Mouse (Mus musculus) brain, embryonic 14.5 days (tissue): ENCODE measurements around the gene Kdm6b. TPM values are rescaled to one million over a fixed set of nuclear protein-coding genes. Genes with fewer than 3 reads are reported as not detected.
A peak's percentile ranks its signal among the peaks of the same experiment; 100 is the strongest.

Experiments
- DNase-seq: peaks from one replicate; pipeline ENCODE4 v3.0.0-alpha.2; 2011; ENCODE audit warnings: low read depth
- CTCF ChIP-seq: fragments of 200-500 bp; IDR thresholded peaks from 2 replicates; pipeline ENCODE4 v1.5.1; 2012; ENCODE audit warnings: inconsistent platforms, mild to moderate bottlenecking, moderate library complexity, borderline replicate concordance; ENCODE audit not compliant: insufficient read depth, insufficient read length; ENCODE audit errors: extremely low read depth
- POLR2A ChIP-seq: fragments of 200-500 bp; IDR thresholded peaks from 2 replicates; pipeline ENCODE4 v1.6.1; 2012; ENCODE audit warnings: mild to moderate bottlenecking, inconsistent platforms, borderline replicate concordance; ENCODE audit not compliant: poor library complexity, insufficient read depth, insufficient read length, severe bottlenecking; ENCODE audit errors: extremely low read depth
- polyA plus RNA-seq: library from polyadenylated mRNA; depleted of rRNA; stranded (reverse); fragments of >200 nt; gene quantifications from 2 replicates; pipeline ENCODE4 v1.2.3, GENCODE M21; 2012

The Kdm6b gene
- polyA plus RNA-seq, 1 experiment: 38.7 TPM

DNA sequence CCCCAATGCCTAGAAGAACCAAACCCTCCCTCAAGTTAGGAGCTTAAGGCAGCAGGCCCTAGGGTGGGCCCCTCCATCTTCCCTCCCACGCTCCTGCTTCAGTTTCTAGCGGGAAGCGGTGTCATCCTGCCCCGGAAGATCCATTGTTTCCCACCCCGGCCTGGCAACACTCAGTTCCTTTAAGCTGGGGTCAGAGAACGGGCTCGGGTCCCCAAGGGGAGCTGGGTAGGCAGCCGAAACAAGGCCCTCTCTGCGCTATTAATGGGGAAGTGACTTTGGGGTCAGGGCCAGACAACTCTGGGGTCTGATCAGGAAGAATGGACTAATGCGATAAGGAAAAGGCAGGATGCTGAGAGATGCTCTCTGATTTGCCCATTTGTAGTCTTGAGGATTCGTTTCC lies 16.7 kb downstream of the Kdm6b start:
- no peak for DNase-seq
- TF ChIP-seq CTCF: no peak
- no peak for TF ChIP-seq POLR2A

- peak; percentile 100 for DNase-seq
- TF ChIP-seq CTCF (no peak), POLR2A (no peak)
These were observed 17.7 kb downstream of the Kdm6b start for GRCm38 (mm10) chr11:69395634-69396373.

DNA sequence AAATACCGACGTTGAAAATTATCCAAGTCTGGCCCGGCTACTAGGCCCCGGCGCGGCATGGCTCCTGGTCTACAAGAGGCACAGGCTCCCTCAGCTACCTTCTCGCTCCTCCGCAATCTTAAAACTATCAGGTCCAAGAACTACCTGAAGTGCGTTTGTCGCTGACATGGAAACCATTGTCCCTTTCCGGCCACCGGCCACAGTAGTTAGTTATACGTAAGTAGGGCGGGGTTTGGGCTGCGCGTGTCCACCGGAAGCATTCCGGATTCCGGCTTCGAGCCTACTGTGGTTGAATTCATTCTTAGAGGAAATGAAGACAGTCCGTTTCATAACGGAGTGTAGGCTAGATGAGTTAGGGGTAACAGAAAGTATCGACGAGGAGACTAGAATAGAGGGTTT lies 18.2 kb downstream of the Kdm6b start, which contains the start of the genes Naa38 and Cyb5d1:
Gene Naa38, plus strand, starts transcription at position 253 of the 399 bp plus-strand sequence.
Gene Cyb5d1, minus strand, starts transcription at position 397 of the 399 bp plus-strand sequence.
- peak; percentile 97 for DNase-seq

DNA sequence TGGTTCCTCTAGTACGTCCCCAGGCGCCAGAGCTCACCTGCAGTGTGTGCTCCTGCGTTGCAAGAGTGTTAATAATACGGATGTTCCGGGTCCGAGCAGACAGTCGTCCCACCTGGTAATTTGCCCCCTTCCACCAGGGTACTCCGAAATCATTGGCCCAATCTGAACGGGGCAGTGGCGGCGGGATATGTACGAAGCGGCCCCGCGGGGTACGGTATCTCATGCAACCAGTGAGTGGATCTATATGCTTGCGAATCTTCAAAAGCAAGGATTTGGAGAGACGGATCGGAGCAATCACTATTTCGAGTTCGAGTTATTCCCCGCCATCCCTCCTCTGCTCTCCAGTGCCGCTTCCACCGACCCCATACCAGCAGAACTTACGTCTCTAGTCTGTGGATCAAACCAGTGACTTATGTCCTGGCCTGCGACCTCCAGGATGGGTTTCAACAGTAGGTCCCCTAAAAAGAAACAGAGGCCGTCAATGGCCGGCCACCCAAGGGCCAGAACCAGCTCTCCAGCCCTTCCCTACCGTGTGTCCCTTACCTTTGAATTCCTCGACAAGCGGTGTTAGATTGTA lies 18.8 kb downstream of the Kdm6b start:
- peak; percentile 44 for DNase-seq

GRCm38 (mm10) chr11:69390400-69391034 lies 23.0 kb downstream of the Kdm6b start:
- peak; percentile 84 for DNase-seq
- TF ChIP-seq CTCF: peak; percentile 59; the same call in 1 of the 2 replicates
- TF ChIP-seq POLR2A: no peak

DNA sequence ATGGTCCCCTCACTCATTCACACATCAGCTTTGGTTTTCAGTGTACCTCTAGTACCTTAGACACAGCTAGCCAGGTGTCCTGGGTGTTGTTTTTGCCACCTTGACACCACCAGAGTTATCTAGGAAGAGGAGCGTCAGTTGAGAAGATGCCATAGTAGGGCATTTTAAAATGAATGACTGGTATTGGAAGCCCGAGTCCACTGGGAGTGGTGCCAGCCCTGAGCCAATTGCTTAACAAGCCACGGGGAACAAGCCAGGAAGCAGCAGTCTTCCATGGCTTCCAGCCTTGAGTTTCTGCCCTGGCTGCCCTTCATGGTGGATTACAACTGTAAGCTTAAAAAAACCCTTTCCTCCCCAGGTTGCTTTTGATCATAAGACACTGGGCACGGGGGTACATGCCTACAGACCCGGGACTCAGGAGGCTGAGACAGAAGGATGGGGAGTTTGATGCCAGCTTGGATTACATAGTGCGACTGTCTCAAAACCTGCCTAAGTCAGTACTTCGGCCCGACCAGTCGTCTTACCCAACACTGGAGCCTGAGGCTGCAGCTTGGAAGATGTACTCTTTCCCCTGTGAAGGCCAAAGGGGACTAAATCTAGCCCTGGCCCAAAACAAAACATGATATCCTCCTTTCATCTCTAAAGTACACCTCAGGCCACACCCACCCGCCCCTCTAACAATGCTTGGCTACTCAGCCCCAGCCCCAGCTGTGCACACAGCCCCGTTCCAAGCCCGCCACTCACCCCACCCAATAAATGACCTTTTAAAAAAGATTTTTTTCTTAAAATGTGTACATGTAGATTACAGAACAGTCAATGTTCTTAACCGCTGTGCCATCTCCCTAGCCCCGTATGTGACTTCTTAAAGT lies 23.7 kb downstream of the Kdm6b start:
- no peak for TF ChIP-seq CTCF
- TF ChIP-seq POLR2A: no peak
- DNase-seq: no peak

DNA sequence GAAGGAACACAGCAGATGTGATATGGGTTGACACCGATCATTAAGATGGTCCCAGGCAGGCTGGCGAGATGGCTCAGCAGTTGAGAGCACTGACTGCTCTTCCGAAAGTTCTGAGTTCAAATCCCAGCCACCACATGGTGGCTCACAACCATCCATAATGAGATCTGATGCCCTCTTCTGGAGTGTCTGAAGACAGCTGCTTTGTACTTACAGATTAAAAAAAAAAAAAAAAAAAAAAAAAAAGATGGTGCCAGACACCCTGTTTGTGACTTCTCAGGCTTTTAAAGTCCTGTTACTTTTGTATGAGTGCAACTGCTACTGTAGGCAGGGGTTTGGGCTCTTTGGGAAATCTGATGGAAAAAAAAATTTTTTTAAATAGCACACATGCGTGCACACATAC lies 24.8 kb downstream of the Kdm6b start:
- no peak for DNase-seq
- TF ChIP-seq CTCF (no peak), POLR2A (no peak)

- no peak for TF ChIP-seq CTCF
- no peak for TF ChIP-seq POLR2A
These were observed 26.7 kb downstream of the Kdm6b start for GRCm38 (mm10) chr11:69386758-69387157.

DNA sequence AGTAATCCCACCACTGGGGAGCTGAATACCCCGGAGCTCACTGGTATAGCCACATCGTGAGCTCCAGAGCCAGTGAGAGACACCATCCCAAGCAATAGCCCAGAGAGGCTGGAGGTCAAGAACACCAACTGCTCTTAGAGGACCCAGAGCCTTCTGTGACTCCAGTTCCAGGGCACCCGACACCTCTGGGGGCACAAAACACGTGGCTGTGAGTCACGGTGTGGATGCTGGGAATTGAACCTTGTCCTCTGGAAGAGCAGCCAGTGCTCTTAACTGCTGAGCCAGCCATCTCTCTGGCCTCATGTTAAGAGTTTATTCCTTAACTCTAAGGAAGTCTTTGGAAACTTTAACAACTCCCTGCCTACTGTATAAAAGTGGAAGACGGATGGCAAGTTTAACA lies 28.5 kb downstream of the Kdm6b start:
- no peak for TF ChIP-seq POLR2A
- TF ChIP-seq CTCF: no peak

More at GRCm38 (mm10) chr11:69386758-69387157, 26.7 kb downstream of the Kdm6b start:
- no peak for DNase-seq

GRCm38 (mm10) chr11:69382478-69383105 lies 30.9 kb downstream of the Kdm6b start:
- TF ChIP-seq POLR2A (no peak), CTCF (no peak)
- peak; percentile 62 for DNase-seq

More for the DNA sequence above, 28.5 kb downstream of the Kdm6b start:
- no peak for DNase-seq

- no peak for DNase-seq
- TF ChIP-seq POLR2A (no peak), CTCF (no peak)
These were observed 32.1 kb downstream of the Kdm6b start for GRCm38 (mm10) chr11:69381356-69381755.

GRCm38 (mm10) chr11:69379600-69379999 lies 33.9 kb downstream of the Kdm6b start:
- TF ChIP-seq POLR2A (no peak), CTCF (no peak)
- DNase-seq: no peak
